Mouse (Mus musculus) spleen, adult 2 months (tissue): Measurements from ENCODE around the gene Gh.

Source experiments
- CTCF ChIP-seq: fragments of 200-500 bp; IDR thresholded peaks from 2 replicates; pipeline ENCODE4 v1.5.1; 2011; ENCODE audit warnings: mild to moderate bottlenecking, inconsistent platforms; ENCODE audit not compliant: insufficient read depth, insufficient read length, insufficient replicate concordance; ENCODE audit errors: extremely low read depth
- POLR2A ChIP-seq: fragments of 200-500 bp; IDR thresholded peaks from 2 replicates; pipeline ENCODE4 v1.6.1; 2011; ENCODE audit warnings: low read depth, low read length, inconsistent platforms

- TF ChIP-seq POLR2A (no peak), CTCF (no peak)
Measured at GRCm38 (mm10) chr11:106260826-106261450, 40.7 kb downstream of the Gh start.
